Mouse (Mus musculus): ENCODE measurements around the gene Stard10. TPM values are rescaled to one million over a fixed set of nuclear protein-coding genes. Genes with fewer than 3 reads are reported as not detected.

The Stard10 gene
- total RNA-seq (2021): 10 to 100 TPM; 17.0 to 40.3 TPM
- long read RNA-seq, experiment 1, transcript Stard10-201 (7 exons, 1,400 nt): major isoform, 23 of 27 reads
- long read RNA-seq, experiment 1, partial matches to known transcripts: 3 of 27 reads
- long read RNA-seq, experiment 1, other reads (novel, unspliced or antisense): 1 of 27 reads
- long read RNA-seq, experiment 2, transcript Stard10-201 (7 exons, 1,400 nt): major isoform, 42 of 47 reads
- long read RNA-seq, experiment 2, partial matches to known transcripts: 2 of 47 reads
- long read RNA-seq, experiment 2, other reads (novel, unspliced or antisense): 3 of 47 reads

- intact Hi-C loops (cut with DNase I): no loop called here
- DNase-seq: no peak
These were observed at the start of gene Stard10 for GRCm38 (mm10) chr7:101317014-101317413. Gene Stard10 (plus strand): TSS chr7:101317086.

- peak in 1 of 2 experiments; percentile 18 for DNase-seq
- intact Hi-C loops (cut with DNase I): no loop called here
These were observed 49.2 kb upstream of the Stard10 start for GRCm38 (mm10) chr7:101267457-101268259.

- DNase-seq: no peak
- intact Hi-C loops (cut with DNase I): no loop called here
These were observed 45.3 kb upstream of the Stard10 start for GRCm38 (mm10) chr7:101271602-101272001.

- no peak for DNase-seq
- intact Hi-C loops (cut with DNase I): no loop called here
These were observed 44.3 kb upstream of the Stard10 start for GRCm38 (mm10) chr7:101272466-101273160.

GRCm38 (mm10) chr7:101282721-101283120 lies 34.2 kb upstream of the Stard10 start:
- no peak for DNase-seq
- intact Hi-C loops (cut with DNase I): no loop called here

GRCm38 (mm10) chr7:101284504-101284903 lies 32.4 kb upstream of the Stard10 start:
- intact Hi-C loops (cut with DNase I): no loop called here
- no peak for DNase-seq

GRCm38 (mm10) chr7:101286891-101287290 lies 30.0 kb upstream of the Stard10 start:
- intact Hi-C loops (cut with DNase I): loop anchor here (5.0 kb wide), 1 partner anchor 300 kb away; no protein-coding TSS in a partner anchor

GRCm38 (mm10) chr7:101287820-101288219 lies 29.1 kb upstream of the Stard10 start:
- DNase-seq: no peak
- intact Hi-C loops (cut with DNase I): loop anchor here (1.0 to 5.0 kb wide), 2 partner anchors 227 to 301 kb away; no protein-coding TSS in a partner anchor

More at GRCm38 (mm10) chr7:101286891-101287290, 30.0 kb upstream of the Stard10 start:
- no peak for DNase-seq

GRCm38 (mm10) chr7:101288436-101288835 lies 28.4 kb upstream of the Stard10 start:
- intact Hi-C loops (cut with DNase I): loop anchor here (1.0 to 5.0 kb wide), 2 partner anchors 227 to 301 kb away; no protein-coding TSS in a partner anchor
- DNase-seq: peak; percentile 63 to 79

GRCm38 (mm10) chr7:101290401-101290800 lies 26.5 kb upstream of the Stard10 start:
- DNase-seq: no peak
- intact Hi-C loops (cut with DNase I): no loop called here

- no peak for DNase-seq
- intact Hi-C loops (cut with DNase I): no loop called here
These were observed 25.7 kb upstream of the Stard10 start for GRCm38 (mm10) chr7:101291211-101291610.

GRCm38 (mm10) chr7:101291641-101292040 lies 25.2 kb upstream of the Stard10 start:
- intact Hi-C loops (cut with DNase I): no loop called here
- DNase-seq: no peak

GRCm38 (mm10) chr7:101292086-101292485 lies 24.8 kb upstream of the Stard10 start:
- intact Hi-C loops (cut with DNase I): no loop called here
- no peak for DNase-seq

GRCm38 (mm10) chr7:101292696-101293095 lies 24.2 kb upstream of the Stard10 start:
- no peak for DNase-seq
- intact Hi-C loops (cut with DNase I): no loop called here

- intact Hi-C loops (cut with DNase I): no loop called here
- no peak for DNase-seq
These were observed 23.7 kb upstream of the Stard10 start for GRCm38 (mm10) chr7:101293138-101293537.

- DNase-seq: no peak
- intact Hi-C loops (cut with DNase I): no loop called here
These were observed 23.3 kb upstream of the Stard10 start for GRCm38 (mm10) chr7:101293611-101294010.

- intact Hi-C loops (cut with DNase I): no loop called here
- DNase-seq: no peak
These were observed 21.4 kb upstream of the Stard10 start for GRCm38 (mm10) chr7:101295438-101295837.

GRCm38 (mm10) chr7:101296252-101297022 lies 20.4 kb upstream of the Stard10 start:
- intact Hi-C loops (cut with DNase I): no loop called here
- peak; percentile 69 to 75 for DNase-seq

- intact Hi-C loops (cut with DNase I): no loop called here
- DNase-seq: no peak
These were observed 19.9 kb upstream of the Stard10 start for GRCm38 (mm10) chr7:101297023-101297405.

- DNase-seq: no peak
- intact Hi-C loops (cut with DNase I): no loop called here
These were observed 18.5 kb upstream of the Stard10 start for GRCm38 (mm10) chr7:101298375-101298774.

Measured in heart, postnatal 14 days (tissue).